Mouse (Mus musculus) forebrain, embryonic 11.5 days (tissue): Measurements from ENCODE around the gene Pxt1. TPM values are rescaled to one million over a fixed set of nuclear protein-coding genes. Genes with fewer than 3 reads are reported as not detected.

ENCODE experiments used
- ATAC-seq: fragments of 200-750 bp; cut with Nextera tagmentation; replicated peaks from 2 replicates; pipeline ENCODE4 v1.8.0; 2017; ENCODE audit warnings: moderate TSS enrichment; ENCODE audit not compliant: low FRiP score
- DNase-seq: peaks from one replicate; pipeline ENCODE4 v3.0.0-alpha.2; 2017; ENCODE audit warnings: low spot score
- H3K27ac ChIP-seq: fragments of 300-500 bp; sonication (generic); 2 replicates; pipeline ENCODE4 v1.5.1; 2014; ENCODE audit warnings: low read depth, low read length
- H3K27me3 ChIP-seq: fragments of 300-500 bp; sonication (generic); 2 replicates; pipeline ENCODE4 v1.6.1; 2014; ENCODE audit warnings: mild to moderate bottlenecking, low read length, mixed read lengths; ENCODE audit not compliant: control insufficient read depth, insufficient read depth
- H3K36me3 ChIP-seq: fragments of 300-500 bp; sonication (generic); 2 replicates; pipeline ENCODE4 v1.6.1; 2014; ENCODE audit warnings: mild to moderate bottlenecking, low read length, moderate library complexity, mixed read lengths; ENCODE audit not compliant: control insufficient read depth, insufficient read depth
- H3K4me1 ChIP-seq: fragments of 300-500 bp; sonication (generic); replicated peaks from 2 replicates; pipeline ENCODE4 v1.6.1; 2014; ENCODE audit warnings: low read length, mixed read lengths; ENCODE audit not compliant: control insufficient read depth, insufficient read depth
- H3K4me2 ChIP-seq: fragments of 300-500 bp; sonication (generic); 2 replicates; pipeline ENCODE4 v1.6.1; 2014; ENCODE audit warnings: low read depth, mild to moderate bottlenecking, low read length, moderate library complexity, mixed read lengths; ENCODE audit not compliant: severe bottlenecking
- H3K4me3 ChIP-seq: fragments of 300-500 bp; sonication (generic); 2 replicates; pipeline ENCODE4 v1.5.1; 2014; ENCODE audit warnings: low read depth, low read length
- H3K9ac ChIP-seq: fragments of 300-500 bp; sonication (generic); 2 replicates; pipeline ENCODE4 v1.6.1; 2014; ENCODE audit warnings: low read length
- H3K9me3 ChIP-seq: fragments of 300-500 bp; sonication (generic); 2 replicates; pipeline ENCODE4 v1.6.1; 2016; ENCODE audit warnings: low read length, mixed read lengths; ENCODE audit not compliant: control insufficient read depth
- WGBS: fragments of 180-500 bp; shearing (Covaris S2); extraction: QIAGEN DNeasy Blood & Tissue Kit; methylation state at CpG from one replicate; pipeline ENCODE4 v1.1.7; 2014; 5-methylcytosine and 5-hydroxymethylcytosine counted together
- polyA plus RNA-seq: library from polyadenylated mRNA; unstranded; fragments of >200 nt; fragmentation: Nextera tagmentation; extraction: Ambion mirVana; gene quantifications from 2 replicates; pipeline ENCODE4 v1.2.1, GENCODE M21; 2014

Gene Pxt1
- polyA plus RNA-seq, 1 experiment from 2014 or later, result 0.28 TPM

DNA sequence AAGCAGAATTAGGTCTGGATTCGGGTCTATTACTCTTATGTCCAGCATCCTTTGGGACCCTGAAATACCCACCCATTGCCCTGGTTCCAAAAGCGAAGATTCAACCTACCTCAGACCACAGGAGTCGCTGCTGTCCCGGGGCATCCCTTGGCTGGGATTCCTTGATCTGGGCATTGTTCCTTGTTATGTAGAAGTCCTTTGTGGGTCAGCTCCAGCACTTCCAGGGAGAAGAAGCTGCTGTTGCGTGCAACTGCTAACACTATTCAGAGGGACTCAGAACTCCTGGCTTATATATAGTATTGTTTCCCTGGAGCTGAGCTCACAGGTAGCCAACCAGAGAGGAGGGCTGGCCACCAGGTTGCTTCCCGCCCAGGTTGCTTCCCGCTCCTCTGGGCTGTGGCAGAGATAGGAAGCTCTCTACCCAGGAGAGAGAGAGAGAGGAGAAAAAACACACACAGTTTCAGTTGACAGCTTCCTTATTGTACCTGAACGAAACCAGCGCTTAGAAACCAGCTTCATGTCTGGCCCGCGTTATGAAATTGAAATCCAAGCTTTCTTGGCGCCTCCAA lies 28.5 kb downstream of the Pxt1 start, which contains the start of gene 4930539E08Rik:
Gene 4930539E08Rik, minus strand, starts transcription at position 265 of the 569 bp plus-strand sequence.
- WGBS, result 60% methylated on average over 12 of the region's 12 CpGs
- no peak for ATAC-seq
- no peaks in the 10 kb centered on the region for H3K27me3 ChIP-seq

DNA sequence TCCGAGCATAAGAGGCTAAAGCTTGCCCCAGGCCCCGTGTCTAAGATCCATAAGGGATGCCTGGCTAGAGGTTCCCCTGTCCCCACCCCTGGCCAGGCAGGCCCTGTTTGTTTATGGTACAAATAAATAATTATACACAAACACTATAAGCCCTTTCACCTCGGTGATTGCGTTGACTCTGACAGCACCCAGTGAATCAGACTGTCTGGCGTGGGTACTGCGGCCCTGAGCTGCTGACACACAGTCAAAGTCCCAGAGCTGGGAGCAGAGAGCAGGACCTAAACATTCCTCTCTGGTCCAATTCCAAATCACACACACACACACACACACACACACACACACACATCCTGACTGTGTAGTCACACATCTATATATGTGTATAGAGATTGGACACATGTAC lies 29.7 kb downstream of the Pxt1 start:
- Histone ChIP-seq H3K4me1 (peaks cover 5% of the 10 kb centered on the region; the same call in 1 of the 2 replicates), H3K4me3 (no peak overlapping the region), H3K9ac (no peak overlapping the region), H3K27me3 (peaks cover 3% of the 10 kb centered on the region; the same call in 1 of the 2 replicates), H3K27ac (no peak overlapping the region), H3K9me3 (no peaks in the 10 kb centered on the region), H3K36me3 (no peaks in the 10 kb centered on the region), H3K4me2 (no peak overlapping the region)
- DNase-seq (no peak), ATAC-seq (no peak)
- 81% methylated on average over 6 of the region's 6 CpGs for WGBS

More for the DNA sequence above, 28.5 kb downstream of the Pxt1 start, which contains the start of gene 4930539E08Rik:
- no peak within 1 kb of the TSS for H3K4me2 ChIP-seq
- no peaks in the 10 kb centered on the region for H3K9me3 ChIP-seq
- DNase-seq, result no peak
- no peak within 1 kb of the TSS for H3K4me3 ChIP-seq
- no peaks in the 10 kb centered on the region for H3K4me1 ChIP-seq
- H3K27ac ChIP-seq, result no peak within 1 kb of the TSS
- H3K36me3 ChIP-seq, result no peaks in the 10 kb centered on the region
- H3K9ac ChIP-seq, result no peak within 1 kb of the TSS

DNA sequence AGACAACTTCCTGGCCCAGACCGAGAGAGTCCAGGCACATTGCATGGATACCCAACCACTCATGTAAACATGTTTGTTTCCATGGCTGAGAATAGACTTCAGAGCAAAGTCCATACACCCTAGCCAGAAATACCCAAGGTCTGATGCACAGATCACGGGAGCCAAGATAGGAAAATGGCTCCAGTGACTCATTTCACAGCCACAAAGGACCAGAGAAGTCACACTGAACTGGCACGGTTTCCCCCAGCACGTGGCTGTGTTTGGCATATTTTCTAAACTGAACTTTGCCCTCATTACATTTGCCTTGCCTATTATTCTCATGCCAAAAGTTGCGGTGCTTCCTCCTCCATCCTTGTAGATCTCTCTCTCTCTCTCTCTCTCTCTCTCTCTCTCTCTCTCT lies 30.4 kb downstream of the Pxt1 start:
- Histone ChIP-seq H3K9ac (no peak overlapping the region), H3K36me3 (no peaks in the 10 kb centered on the region), H3K27ac (no peak overlapping the region), H3K27me3 (peaks cover 5% of the 10 kb centered on the region; the same call in 1 of the 2 replicates), H3K4me3 (no peak overlapping the region), H3K4me1 (peaks cover 5% of the 10 kb centered on the region; the same call in 1 of the 2 replicates), H3K9me3 (no peaks in the 10 kb centered on the region), H3K4me2 (no peak overlapping the region)
- WGBS, result 81% methylated on average over 5 of the region's 5 CpGs
- no peak for DNase-seq
- no peak for ATAC-seq

DNA sequence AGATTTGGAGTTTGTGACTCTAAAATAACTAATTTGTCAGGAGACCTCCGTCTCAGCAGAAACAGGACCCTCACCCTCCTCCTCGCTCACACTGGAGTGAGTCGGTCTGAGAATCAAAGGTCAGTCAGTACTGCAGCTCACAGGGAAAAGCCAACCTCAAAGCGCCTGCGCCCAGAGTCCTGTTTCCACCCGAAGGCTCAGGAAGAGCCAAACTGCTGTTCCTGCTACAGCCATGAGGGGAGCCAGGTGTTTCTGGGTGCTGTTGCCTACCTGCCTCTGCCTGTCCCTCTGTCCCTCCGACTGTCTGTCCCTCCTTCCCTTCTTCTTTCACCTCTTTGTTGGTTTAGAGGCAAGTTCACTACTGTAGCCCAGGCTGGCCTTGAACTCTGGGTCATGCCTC lies 33.5 kb downstream of the Pxt1 start:
- H3K4me2 ChIP-seq, result no peak overlapping the region
- peaks cover 5% of the 10 kb centered on the region; the same call in 1 of the 2 replicates for H3K27me3 ChIP-seq
- 22% methylated on average over 7 of the region's 7 CpGs for WGBS
- ATAC-seq (no peak), DNase-seq (no peak)
- no peak overlapping the region for H3K4me3 ChIP-seq
- no peak overlapping the region for H3K27ac ChIP-seq
- no peaks in the 10 kb centered on the region for H3K36me3 ChIP-seq
- peaks cover 7% of the 10 kb centered on the region; the same call in 1 of the 2 replicates for H3K4me1 ChIP-seq
- no peaks in the 10 kb centered on the region for H3K9me3 ChIP-seq
- no peak overlapping the region for H3K9ac ChIP-seq

DNA sequence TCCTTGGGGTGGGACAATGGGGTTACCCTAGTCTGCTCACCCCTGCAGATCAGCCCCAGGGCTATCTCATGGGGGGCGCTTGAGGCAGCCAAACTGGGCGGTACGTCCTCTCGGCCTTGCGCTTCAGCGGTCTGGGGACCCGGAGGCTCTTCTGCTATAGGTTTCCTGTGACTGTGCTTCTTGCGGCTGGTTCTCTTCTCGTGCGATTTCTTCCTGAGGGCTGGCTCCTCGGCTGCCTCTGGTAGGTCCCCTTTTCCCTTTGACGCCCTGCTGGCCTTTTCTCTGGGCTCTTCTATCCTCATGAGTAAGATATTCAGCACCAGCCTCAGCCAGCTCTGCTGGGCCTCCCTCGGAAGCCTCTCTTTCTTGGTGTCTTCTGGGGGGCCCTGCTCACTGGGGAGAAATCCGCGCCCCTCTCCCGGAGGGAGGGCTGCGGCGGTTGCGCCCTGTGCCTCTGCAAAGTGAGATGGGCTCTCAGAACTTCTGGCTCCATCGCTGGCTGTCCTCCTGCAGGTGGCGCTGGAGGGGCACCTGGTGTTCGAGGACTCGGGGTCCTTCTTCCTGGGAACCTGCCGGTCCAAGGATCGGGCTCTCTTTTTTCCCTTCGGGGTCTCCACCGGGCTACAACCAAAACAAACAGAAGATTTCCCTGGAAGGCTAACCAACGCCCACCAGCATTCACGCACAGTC lies 34.2 kb downstream of the Pxt1 start:
- no peak overlapping the region for H3K27ac ChIP-seq
- ATAC-seq (no peak), DNase-seq (peak; percentile 86)
- peaks cover 12% of the 10 kb centered on the region; the same call in 1 of the 2 replicates for H3K4me1 ChIP-seq
- WGBS, result 6% methylated on average over 29 of the region's 29 CpGs
- H3K9me3 ChIP-seq, result no peaks in the 10 kb centered on the region
- H3K4me2 ChIP-seq, result peak overlapping the region; percentile 42
- peaks cover 5% of the 10 kb centered on the region; the same call in 1 of the 2 replicates for H3K27me3 ChIP-seq
- peak overlapping the region; percentile 47 for H3K9ac ChIP-seq
- H3K36me3 ChIP-seq, result no peaks in the 10 kb centered on the region
- H3K4me3 ChIP-seq, result peak overlapping the region; percentile 17; the same call in 1 of the 2 replicates

DNA sequence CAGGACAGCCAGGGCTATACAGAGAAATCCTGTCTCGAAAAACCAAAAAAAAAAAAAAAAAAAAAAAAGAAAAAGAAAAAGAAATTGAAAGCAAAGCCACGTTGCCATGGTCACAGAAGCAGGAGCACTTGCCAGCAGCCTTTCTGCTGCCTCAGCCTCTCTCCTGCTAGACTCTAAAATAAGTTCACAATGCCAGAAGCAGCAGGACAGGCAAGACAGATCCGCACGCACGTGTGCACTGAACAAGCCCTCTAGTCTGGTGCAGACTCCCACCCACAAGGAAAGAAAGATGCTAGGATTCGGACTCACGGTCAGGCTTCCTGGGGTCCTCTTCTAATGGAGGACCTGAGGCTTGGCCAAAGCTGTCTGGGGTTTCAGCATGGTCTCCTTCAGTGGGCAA lies 35.7 kb downstream of the Pxt1 start:
- Histone ChIP-seq H3K9ac (no peak overlapping the region), H3K4me1 (peaks cover 12% of the 10 kb centered on the region; the same call in 1 of the 2 replicates), H3K9me3 (no peaks in the 10 kb centered on the region), H3K27me3 (peaks cover 5% of the 10 kb centered on the region; the same call in 1 of the 2 replicates), H3K4me3 (no peak overlapping the region), H3K36me3 (no peaks in the 10 kb centered on the region), H3K27ac (no peak overlapping the region), H3K4me2 (no peak overlapping the region)
- DNase-seq (no peak), ATAC-seq (no peak)
- 85% methylated on average over 7 of the region's 7 CpGs for WGBS

DNA sequence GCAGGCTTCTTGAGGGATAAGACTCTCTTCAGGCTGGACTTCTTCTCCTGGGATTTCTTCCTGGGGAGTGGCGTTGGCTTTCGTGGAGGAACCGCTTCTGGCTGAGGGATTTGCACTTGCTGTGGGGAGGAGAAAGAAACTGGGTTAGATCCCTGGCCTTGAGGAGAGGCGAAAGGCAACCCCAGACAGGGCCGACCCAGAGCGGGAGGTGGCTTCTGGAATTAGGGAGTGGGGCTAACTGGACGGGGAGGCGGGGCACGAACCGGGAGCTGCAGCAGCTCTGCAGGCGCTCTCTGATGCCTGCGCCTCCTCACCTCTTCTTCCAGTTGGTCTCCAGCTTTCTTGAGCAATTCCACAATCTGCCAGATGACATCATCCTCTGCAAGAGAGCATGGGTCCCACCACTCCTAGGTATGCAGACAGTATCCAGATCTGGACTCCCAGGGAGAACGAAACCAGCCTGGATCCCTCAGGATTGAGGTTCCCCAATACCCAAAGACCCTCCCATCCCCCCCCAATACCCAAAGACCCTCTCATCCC lies 38.2 kb downstream of the Pxt1 start:
- Histone ChIP-seq H3K4me2 (no peak overlapping the region), H3K9ac (peak overlapping the region; percentile 12; the same call in 1 of the 2 replicates), H3K4me3 (no peak overlapping the region), H3K27ac (no peak overlapping the region), H3K4me1 (peaks cover 12% of the 10 kb centered on the region; the same call in 1 of the 2 replicates), H3K9me3 (no peaks in the 10 kb centered on the region), H3K27me3 (peaks cover 5% of the 10 kb centered on the region; the same call in 1 of the 2 replicates), H3K36me3 (no peaks in the 10 kb centered on the region)
- WGBS, result 68% methylated on average over 13 of the region's 13 CpGs
- ATAC-seq, result no peak
- DNase-seq, result no peak

DNA sequence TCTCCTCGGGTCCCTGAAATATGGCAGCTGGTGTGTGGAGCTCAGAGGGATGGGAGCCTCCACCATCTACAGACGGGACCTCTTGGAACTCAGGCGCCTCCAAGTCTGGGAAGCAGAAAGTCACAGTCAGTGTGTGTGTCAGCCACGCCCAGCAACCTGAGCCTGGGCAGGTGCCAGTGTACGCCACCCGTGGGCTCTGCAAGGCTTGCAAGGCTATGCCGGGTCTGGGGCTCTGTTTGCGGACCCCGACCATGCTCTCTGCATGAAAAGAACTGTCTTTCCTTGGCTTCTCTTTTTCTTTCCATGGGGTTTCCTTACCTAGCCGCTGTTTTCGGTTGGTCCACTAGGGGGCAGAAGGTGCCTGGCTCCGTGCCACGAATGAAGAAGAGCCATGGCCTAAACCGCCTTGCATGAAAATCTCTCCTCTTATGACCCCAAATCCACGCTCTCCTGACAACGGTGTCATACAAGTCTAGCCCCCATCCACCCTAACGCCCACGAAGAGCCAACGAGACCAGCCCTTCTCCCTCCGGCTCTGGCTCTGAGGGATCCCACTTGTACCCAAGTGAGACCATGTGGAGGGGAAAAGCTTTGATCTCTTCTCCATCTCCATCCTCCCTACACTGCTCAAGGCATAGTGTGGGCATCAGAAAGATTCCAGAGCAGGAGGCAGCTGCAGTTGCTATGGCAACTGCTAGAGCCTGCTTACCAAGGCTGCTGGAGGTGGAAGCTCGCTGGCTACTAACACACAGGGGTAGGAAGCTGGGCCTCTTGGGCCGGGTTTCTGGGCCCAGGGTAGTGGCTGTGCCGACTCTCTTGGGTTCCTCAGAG lies 38.9 kb downstream of the Pxt1 start:
- DNase-seq (peak; percentile 82), ATAC-seq (peak; percentile 27; the same call in 1 of the 2 replicates)
- Histone ChIP-seq H3K4me2 (no peak overlapping the region), H3K9ac (peak overlapping the region; percentile 12; the same call in 1 of the 2 replicates), H3K27me3 (peaks cover 5% of the 10 kb centered on the region; the same call in 1 of the 2 replicates), H3K36me3 (no peaks in the 10 kb centered on the region), H3K27ac (no peak overlapping the region), H3K9me3 (no peaks in the 10 kb centered on the region), H3K4me3 (no peak overlapping the region), H3K4me1 (peaks cover 12% of the 10 kb centered on the region; the same call in 1 of the 2 replicates)
- WGBS, result 32% methylated on average over 23 of the region's 23 CpGs
